Mouse (Mus musculus) frontal cortex, adult 2 months (tissue): ENCODE measurements around the gene Ppp2r5e. TPM values are rescaled to one million over a fixed set of nuclear protein-coding genes. Genes with fewer than 3 reads are reported as not detected.
"Not testable (repeated sequence)": the region's sequence is repeated elsewhere in the genome, so short reads cannot be mapped to it uniquely, and the experiment has no call there.

Experiments used
- DNase-seq, 2 experiments: peaks; one replicate each; pipeline ENCODE4 v3.0.0; 2022; ENCODE audit warnings: low spot score in 1 of 2; ENCODE audit errors: extremely low spot score in 1 of 2
- polyA plus RNA-seq: library from polyadenylated mRNA; depleted of rRNA; stranded (reverse); fragments of >200 nt; gene quantifications from 2 replicates; pipeline ENCODE4 v1.2.3, GENCODE M21; 2012

The Ppp2r5e gene
- polyA plus RNA-seq, 1 experiment: 40.9 TPM

GRCm38 (mm10) chr12:75494643-75495042, 101.4 kb downstream of the Ppp2r5e start:
- no peak for DNase-seq

- no peak for DNase-seq
Observed at GRCm38 (mm10) chr12:75492549-75493327, 103.3 kb downstream of the Ppp2r5e start.

GRCm38 (mm10) chr12:75492148-75492547, 103.9 kb downstream of the Ppp2r5e start:
- not testable (repeated sequence) for DNase-seq

GRCm38 (mm10) chr12:75487500-75487899, 108.5 kb downstream of the Ppp2r5e start:
- no peak for DNase-seq

- DNase-seq: no peak
Observed at GRCm38 (mm10) chr12:75486568-75487286, 109.3 kb downstream of the Ppp2r5e start.

GRCm38 (mm10) chr12:75482781-75483180, 113.3 kb downstream of the Ppp2r5e start:
- no peak for DNase-seq

- no peak for DNase-seq
Observed at GRCm38 (mm10) chr12:75482015-75482414, 114.0 kb downstream of the Ppp2r5e start.

GRCm38 (mm10) chr12:75480031-75480430, 116.0 kb downstream of the Ppp2r5e start:
- no peak for DNase-seq

- DNase-seq: no peak
Observed at GRCm38 (mm10) chr12:75479375-75479898, 116.6 kb downstream of the Ppp2r5e start.

- DNase-seq: no peak
Observed at GRCm38 (mm10) chr12:75478596-75478995, 117.4 kb downstream of the Ppp2r5e start.

GRCm38 (mm10) chr12:75478117-75478516, 117.9 kb downstream of the Ppp2r5e start:
- peak in 1 of 2 experiments; percentile 60 for DNase-seq

- no peak for DNase-seq
Observed at GRCm38 (mm10) chr12:75473021-75473420, 123.0 kb downstream of the Ppp2r5e start.

GRCm38 (mm10) chr12:75472107-75472506, 123.9 kb downstream of the Ppp2r5e start:
- no peak for DNase-seq

GRCm38 (mm10) chr12:75467814-75468213, 128.2 kb downstream of the Ppp2r5e start:
- DNase-seq: no peak

- DNase-seq: no peak
Observed at GRCm38 (mm10) chr12:75467127-75467526, 128.9 kb downstream of the Ppp2r5e start.

GRCm38 (mm10) chr12:75466206-75466605, 129.8 kb downstream of the Ppp2r5e start:
- no peak for DNase-seq

- DNase-seq: peak in 1 of 2 experiments; percentile 59
Observed at GRCm38 (mm10) chr12:75464016-75464769, 131.9 kb downstream of the Ppp2r5e start.

- no peak for DNase-seq
Observed at GRCm38 (mm10) chr12:75460561-75460960, 135.5 kb downstream of the Ppp2r5e start.

- DNase-seq: no peak
Observed at GRCm38 (mm10) chr12:75459656-75460055, 136.4 kb downstream of the Ppp2r5e start.

- DNase-seq: no peak
Observed at GRCm38 (mm10) chr12:75453441-75453840, 142.6 kb downstream of the Ppp2r5e start.

GRCm38 (mm10) chr12:75453027-75453426, 143.0 kb downstream of the Ppp2r5e start:
- peak in 1 of 2 experiments; percentile 54 for DNase-seq
